Mouse (Mus musculus) ES-E14 (cell line): ENCODE measurements at regions not wholly inside any gene's neighbourhood (a gene's known extent, or its start where the extent isn't known, plus 50 kb on each side); places are given as distances from the start of the nearest gene placed in this dataset.

ENCODE experiments used
- CHD2 ChIP-seq: IDR thresholded peaks from 2 replicates; pipeline ENCODE4 v1.6.1; 2014; ENCODE audit warnings: mild to moderate bottlenecking, low read depth, low read length, inconsistent platforms
- HCFC1 ChIP-seq: IDR thresholded peaks from 2 replicates; pipeline ENCODE4 v1.6.1; 2012; ENCODE audit warnings: low read length, inconsistent platforms, borderline replicate concordance; ENCODE audit not compliant: insufficient read depth
- MAFK ChIP-seq: IDR thresholded peaks from 2 replicates; pipeline ENCODE4 v1.6.1; 2014; ENCODE audit warnings: mild to moderate bottlenecking, low read depth, low read length, inconsistent platforms; ENCODE audit not compliant: insufficient read depth
- ZC3H11A ChIP-seq: IDR thresholded peaks from 2 replicates; pipeline ENCODE4 v1.6.1; 2012; ENCODE audit warnings: low read depth, mild to moderate bottlenecking, inconsistent platforms, low read length, borderline replicate concordance
- ZNF384 ChIP-seq: IDR thresholded peaks from 2 replicates; pipeline ENCODE4 v1.6.1; 2012; ENCODE audit warnings: low read depth, low read length, inconsistent platforms

DNA sequence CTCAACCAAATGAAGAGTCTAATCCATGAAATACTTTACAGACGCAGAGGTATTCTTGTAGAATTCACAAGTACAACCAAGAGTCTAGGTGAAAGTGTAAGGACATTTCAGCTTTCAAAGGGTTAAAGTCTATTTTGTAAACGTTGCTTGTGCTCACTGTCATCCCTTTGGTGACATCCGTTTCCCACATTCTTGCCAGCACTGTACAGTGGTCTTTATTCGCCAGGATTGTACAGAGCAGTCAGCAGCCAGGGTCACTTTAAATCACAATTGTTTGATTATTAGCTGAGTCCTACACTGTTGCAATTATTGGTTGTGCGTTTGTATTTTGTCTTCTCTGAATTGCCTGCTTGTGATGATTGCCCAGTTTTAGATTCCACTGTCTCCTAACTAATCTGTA, 427.3 kb upstream of the Rgma start:
- TF ChIP-seq ZNF384 (no peak), ZC3H11A (no peak), HCFC1 (no peak), MAFK (no peak), CHD2 (no peak)
